Mouse (Mus musculus): ENCODE data around the gene Anks1.

GRCm38 (mm10) chr17:27977008-27977636, 68.0 kb downstream of the Anks1 start:
- TF ChIP-seq CTCF (IDR thresholded peaks at IDR 0.05; ENCODE audit: low read depth): no peak
- TF ChIP-seq EP300 (optimal IDR thresholded peaks at IDR 0.05): no peak
